Mouse (Mus musculus) adrenal gland, postnatal 25 days (tissue): ENCODE results near the gene Rnf157. TPM values are rescaled to one million over a fixed set of nuclear protein-coding genes. Genes with fewer than 3 reads are reported as not detected.
"Not testable (repeated sequence)": the region's sequence is repeated elsewhere in the genome, so short reads cannot be mapped to it uniquely, and the experiment has no call there.

ENCODE experiments used
- DNase-seq: peaks from one replicate; pipeline ENCODE4 v3.0.0; 2021; ENCODE audit warnings: mixed read lengths
- total RNA-seq: library from RNA; stranded (reverse); gene quantifications from 2 replicates; pipeline ENCODE4 v1.2.3, GENCODE M21; 2021

Gene Rnf157
- total RNA-seq, 1 experiment from 2014 or later: 8.9 TPM

GRCm38 (mm10) chr11:116383070-116383469, 29.8 kb downstream of the Rnf157 start:
- not testable (repeated sequence) for DNase-seq

- DNase-seq: no peak
Observed at GRCm38 (mm10) chr11:116380767-116381166, 32.1 kb downstream of the Rnf157 start.

GRCm38 (mm10) chr11:116379530-116379929, 33.3 kb downstream of the Rnf157 start:
- DNase-seq: no peak

- DNase-seq: no peak
Observed at GRCm38 (mm10) chr11:116376945-116377661, 35.7 kb downstream of the Rnf157 start.

GRCm38 (mm10) chr11:116371894-116372450, 40.9 kb downstream of the Rnf157 start:
- DNase-seq: no peak

- DNase-seq: no peak
Observed at GRCm38 (mm10) chr11:116369633-116370032, 43.2 kb downstream of the Rnf157 start.

- DNase-seq: no peak
Observed at GRCm38 (mm10) chr11:116369051-116369450, 43.8 kb downstream of the Rnf157 start.

- DNase-seq: peak; percentile 85
Observed at GRCm38 (mm10) chr11:116368116-116368515, 44.7 kb downstream of the Rnf157 start.

GRCm38 (mm10) chr11:116366647-116367046, 46.2 kb downstream of the Rnf157 start:
- DNase-seq: no peak

- DNase-seq: no peak
Observed at GRCm38 (mm10) chr11:116366124-116366523, 46.7 kb downstream of the Rnf157 start.

- DNase-seq: no peak
Observed at GRCm38 (mm10) chr11:116365432-116365831, 47.4 kb downstream of the Rnf157 start.

GRCm38 (mm10) chr11:116362015-116362414, 50.8 kb downstream of the Rnf157 start:
- no peak for DNase-seq

GRCm38 (mm10) chr11:116360915-116361314, 51.9 kb downstream of the Rnf157 start:
- not testable (repeated sequence) for DNase-seq

GRCm38 (mm10) chr11:116359652-116360051, 53.2 kb downstream of the Rnf157 start:
- DNase-seq: no peak

GRCm38 (mm10) chr11:116358926-116359637, 53.8 kb downstream of the Rnf157 start:
- no peak for DNase-seq

GRCm38 (mm10) chr11:116354521-116354920, 58.3 kb downstream of the Rnf157 start:
- no peak for DNase-seq

- DNase-seq: no peak
Observed at GRCm38 (mm10) chr11:116353535-116353934, 59.3 kb downstream of the Rnf157 start.

GRCm38 (mm10) chr11:116351294-116351693, 61.5 kb downstream of the Rnf157 start:
- no peak for DNase-seq

- no peak for DNase-seq
Observed at GRCm38 (mm10) chr11:116347955-116348354, 64.9 kb downstream of the Rnf157 start.

- DNase-seq: no peak
Observed at GRCm38 (mm10) chr11:116347012-116347411, 65.8 kb downstream of the Rnf157 start.

GRCm38 (mm10) chr11:116342069-116342791, 70.6 kb downstream of the Rnf157 start:
- DNase-seq: no peak

- DNase-seq: no peak
Observed at GRCm38 (mm10) chr11:116337531-116337930, 75.3 kb downstream of the Rnf157 start.

- no peak for DNase-seq
Observed at GRCm38 (mm10) chr11:116337000-116337399, 75.8 kb downstream of the Rnf157 start.
